Mouse (Mus musculus): ENCODE measurements around the gene Fam222a. TPM values are rescaled to one million over a fixed set of nuclear protein-coding genes. Genes with fewer than 3 reads are reported as not detected.

Gene Fam222a
- polyA plus RNA-seq, 1 experiment: 0.34 TPM

DNA sequence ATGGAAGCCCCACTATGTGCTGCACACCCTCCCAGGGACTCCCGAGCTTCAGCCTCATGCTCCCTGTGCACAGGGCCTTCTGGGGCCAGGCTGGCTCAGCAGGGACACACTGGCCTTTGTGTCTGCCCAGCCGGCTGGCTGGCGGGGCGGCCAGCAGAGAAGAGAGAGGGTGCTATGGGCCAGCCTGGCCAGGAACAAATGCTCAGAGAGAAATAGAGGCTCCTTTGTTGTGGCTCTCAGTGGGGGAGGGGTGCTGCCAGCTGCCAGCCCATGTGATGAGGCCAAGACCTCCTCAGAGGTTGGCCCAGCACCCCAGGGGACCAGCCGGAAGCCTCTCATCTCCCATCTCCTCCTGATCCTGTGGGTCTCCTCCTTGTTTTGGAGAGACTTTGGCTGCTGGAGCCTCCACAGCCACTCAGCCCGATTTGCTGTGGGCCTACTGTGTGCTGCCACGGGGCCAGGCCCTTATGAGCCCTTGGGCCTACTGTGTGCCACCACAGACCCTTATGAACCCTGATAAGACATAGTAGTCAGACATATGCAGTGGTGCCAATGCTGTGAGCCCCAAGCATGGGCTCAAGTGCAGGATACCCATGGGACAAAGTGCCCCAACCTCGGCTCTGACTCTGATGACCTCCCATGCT lies 12.0 kb downstream of the Fam222a start:
- Histone ChIP-seq H3K36me3 (replicated peaks; ENCODE audit: low read length) (no peaks in the 10 kb centered on the region), H3K9me3 (no peaks in the 10 kb centered on the region), H3K4me3 (replicated peaks) (no peak overlapping the region), H3K4me1 (no peaks in the 10 kb centered on the region), H3K27me3 (replicated peaks) (peaks cover 71% of the 10 kb centered on the region)
- TF ChIP-seq FLI1 (IDR thresholded peaks at IDR 0.05; ENCODE audit: low read length): no peak
- TF ChIP-seq GATA1 (IDR thresholded peaks at IDR 0.05; ENCODE audit: borderline replicate concordance, low read length): no peak

DNA sequence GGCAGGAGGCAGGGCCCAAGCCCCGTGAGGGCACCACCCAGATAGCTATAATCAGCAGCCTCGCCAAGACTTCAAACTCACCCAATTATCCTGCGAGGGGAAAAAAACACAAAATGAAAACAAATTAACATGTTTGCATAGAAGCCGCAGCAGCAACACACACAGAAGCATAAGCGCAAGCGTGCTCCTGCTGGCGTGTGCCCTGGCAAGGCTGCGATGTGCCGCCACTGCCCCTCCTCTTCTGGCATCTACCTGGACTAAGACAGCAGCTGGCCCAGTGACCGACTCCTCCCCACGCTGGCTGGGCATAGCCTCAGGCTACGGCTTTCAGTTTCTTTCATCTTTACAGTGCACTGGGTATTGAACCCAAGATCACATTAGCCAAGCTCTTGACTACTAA lies 13.7 kb downstream of the Fam222a start:
- Histone ChIP-seq H3K27me3 (replicated peaks) (peaks cover 73% of the 10 kb centered on the region), H3K9me3 (no peaks in the 10 kb centered on the region), H3K4me3 (replicated peaks) (no peak overlapping the region), H3K36me3 (replicated peaks; ENCODE audit: low read length) (no peaks in the 10 kb centered on the region), H3K4me1 (no peaks in the 10 kb centered on the region)
- TF ChIP-seq FLI1 (IDR thresholded peaks at IDR 0.05; ENCODE audit: low read length): no peak
- TF ChIP-seq GATA1 (IDR thresholded peaks at IDR 0.05; ENCODE audit: borderline replicate concordance, low read length): no peak

DNA sequence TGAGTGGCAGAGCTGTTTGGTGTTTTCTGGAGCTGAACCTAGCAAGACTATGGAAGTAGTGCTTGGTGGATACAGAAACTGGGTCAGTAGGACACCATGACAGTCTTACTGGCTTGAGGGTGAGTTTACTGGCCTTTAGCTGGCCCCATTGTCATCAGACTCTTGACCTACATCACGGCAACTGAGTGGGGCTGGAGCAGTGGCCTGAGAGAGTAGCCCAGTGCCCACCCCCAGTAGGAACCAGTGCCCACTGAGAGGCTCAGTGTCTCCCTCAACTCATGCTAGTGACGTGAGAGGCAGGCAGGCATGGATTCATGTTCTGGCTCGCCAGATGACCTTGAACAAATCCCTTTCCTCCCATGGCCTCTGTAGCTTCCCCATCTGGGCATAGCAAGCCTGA lies 15.2 kb downstream of the Fam222a start:
- peaks cover 4% of the 10 kb centered on the region for H3K4me1 ChIP-seq
- H3K27me3 ChIP-seq (replicated peaks): peaks cover 67% of the 10 kb centered on the region
- no peaks in the 10 kb centered on the region for H3K9me3 ChIP-seq

DNA sequence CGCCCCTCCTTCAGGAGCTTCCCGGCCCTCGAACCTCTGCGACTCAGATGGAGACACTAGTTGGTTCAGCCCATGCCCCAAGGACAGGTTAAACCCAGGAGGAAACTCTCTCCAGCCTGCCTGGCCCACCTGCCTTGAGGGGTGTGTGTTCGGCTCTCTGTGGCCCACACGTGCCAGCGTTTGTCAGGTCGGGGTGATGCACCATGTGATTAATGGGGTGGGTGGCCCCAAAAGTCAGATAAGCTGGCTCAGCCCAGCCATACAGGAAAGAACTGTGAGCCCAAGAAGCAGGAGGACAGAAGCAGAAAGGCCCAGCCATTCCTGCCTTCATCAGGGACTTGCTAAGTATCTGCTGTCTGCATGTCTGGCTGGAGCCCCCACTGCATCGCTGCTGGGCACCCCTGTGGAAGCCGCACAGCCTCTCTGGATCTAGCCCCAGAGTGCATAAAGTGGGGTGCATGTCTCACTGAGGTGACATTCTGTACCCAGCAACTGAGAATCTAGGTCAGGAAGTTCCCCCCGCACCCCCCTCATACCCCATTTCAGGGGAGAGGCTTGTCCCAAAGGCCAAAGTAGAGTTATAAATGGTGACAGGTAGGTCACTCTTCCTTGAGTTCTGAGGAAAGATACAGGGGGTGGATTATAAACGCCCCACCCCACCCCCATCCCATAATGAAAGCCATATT lies 15.8 kb downstream of the Fam222a start:
- H3K27me3 ChIP-seq (replicated peaks): peaks cover 68% of the 10 kb centered on the region
- H3K9me3 ChIP-seq: no peaks in the 10 kb centered on the region
- H3K36me3 ChIP-seq (replicated peaks; ENCODE audit: low read length): no peaks in the 10 kb centered on the region
- no peak overlapping the region for H3K4me3 ChIP-seq (replicated peaks)
- TF ChIP-seq GATA1 (IDR thresholded peaks at IDR 0.05; ENCODE audit: borderline replicate concordance, low read length) (no peak), FLI1 (IDR thresholded peaks at IDR 0.05; ENCODE audit: low read length) (no peak)
- H3K4me1 ChIP-seq: peaks cover 10% of the 10 kb centered on the region

More for the DNA sequence above, 15.2 kb downstream of the Fam222a start:
- Histone ChIP-seq H3K36me3 (replicated peaks; ENCODE audit: low read length) (no peaks in the 10 kb centered on the region), H3K4me3 (replicated peaks) (no peak overlapping the region)
- TF ChIP-seq GATA1 (IDR thresholded peaks at IDR 0.05; ENCODE audit: borderline replicate concordance, low read length) (no peak), FLI1 (IDR thresholded peaks at IDR 0.05; ENCODE audit: low read length) (no peak)

DNA sequence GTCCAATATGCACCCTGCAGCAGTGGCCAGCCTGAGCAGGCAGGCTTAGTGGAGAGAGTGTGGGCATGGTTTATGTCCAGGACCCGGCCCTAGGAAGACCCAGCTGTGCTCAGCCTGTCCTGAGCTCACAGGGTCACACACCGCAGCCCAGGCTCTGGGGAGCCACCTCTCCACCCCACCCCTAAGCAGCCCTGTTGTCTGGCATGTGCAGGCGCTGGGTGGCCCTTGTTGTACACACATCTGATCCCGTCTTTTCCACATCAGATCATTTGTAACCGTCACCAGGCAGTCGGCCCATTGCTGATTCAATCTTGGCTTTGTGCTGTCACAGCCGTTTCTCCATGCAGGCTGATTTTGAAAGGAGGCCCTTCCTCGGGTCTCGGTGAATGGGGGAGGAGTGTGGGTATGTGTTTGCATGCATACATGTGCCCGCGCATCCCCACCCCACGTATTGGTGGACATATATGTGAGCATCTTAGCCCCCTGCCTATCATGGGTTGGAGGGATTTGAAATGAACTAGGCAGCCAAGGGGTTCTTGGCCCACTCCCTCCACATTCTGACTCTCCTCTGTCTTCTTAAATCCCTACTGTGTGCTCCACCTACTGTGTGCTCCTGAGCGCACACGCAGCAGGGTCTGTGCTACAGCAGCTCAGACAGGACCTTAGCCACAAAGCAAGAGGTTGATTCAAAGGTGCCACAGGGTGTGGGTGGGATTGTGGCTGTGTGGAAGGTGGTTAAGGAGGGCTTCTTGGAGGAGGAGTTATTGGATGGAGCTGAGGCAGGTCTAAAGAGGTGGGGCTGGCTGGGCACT lies 16.7 kb downstream of the Fam222a start:
- Histone ChIP-seq H3K4me1 (peaks cover 13% of the 10 kb centered on the region), H3K9me3 (no peaks in the 10 kb centered on the region), H3K36me3 (replicated peaks; ENCODE audit: low read length) (no peaks in the 10 kb centered on the region), H3K4me3 (replicated peaks) (no peak overlapping the region), H3K27me3 (replicated peaks) (peaks cover 63% of the 10 kb centered on the region)
- TF ChIP-seq FLI1 (IDR thresholded peaks at IDR 0.05; ENCODE audit: low read length): no peak
- TF ChIP-seq GATA1 (IDR thresholded peaks at IDR 0.05; ENCODE audit: borderline replicate concordance, low read length): no peak

DNA sequence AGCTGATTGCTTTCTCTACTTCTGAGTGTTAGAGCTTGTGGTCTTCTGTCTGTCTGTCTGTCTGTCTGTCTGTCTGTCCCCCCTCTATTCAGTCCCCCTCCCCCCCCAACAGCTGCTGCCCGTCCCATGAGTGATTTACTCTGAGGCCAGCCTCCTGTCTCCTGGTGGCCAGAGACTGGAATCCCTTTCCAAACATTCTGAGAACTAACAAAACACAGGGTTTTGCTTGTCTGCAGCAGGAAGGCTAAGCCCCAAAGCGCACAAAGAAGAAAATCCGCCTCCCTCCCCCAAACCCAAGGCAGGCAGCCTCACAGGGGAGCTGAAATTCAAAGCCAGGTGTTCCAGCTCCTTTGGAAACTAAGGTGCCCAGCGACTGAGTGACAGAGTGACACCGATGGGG lies 17.9 kb downstream of the Fam222a start:
- H3K9me3 ChIP-seq: no peaks in the 10 kb centered on the region
- peaks cover 57% of the 10 kb centered on the region for H3K27me3 ChIP-seq (replicated peaks)
- no peaks in the 10 kb centered on the region for H3K36me3 ChIP-seq (replicated peaks; ENCODE audit: low read length)
- TF ChIP-seq FLI1 (IDR thresholded peaks at IDR 0.05; ENCODE audit: low read length) (no peak), GATA1 (IDR thresholded peaks at IDR 0.05; ENCODE audit: borderline replicate concordance, low read length) (no peak)
- peaks cover 25% of the 10 kb centered on the region for H3K4me1 ChIP-seq
- no peak overlapping the region for H3K4me3 ChIP-seq (replicated peaks)

DNA sequence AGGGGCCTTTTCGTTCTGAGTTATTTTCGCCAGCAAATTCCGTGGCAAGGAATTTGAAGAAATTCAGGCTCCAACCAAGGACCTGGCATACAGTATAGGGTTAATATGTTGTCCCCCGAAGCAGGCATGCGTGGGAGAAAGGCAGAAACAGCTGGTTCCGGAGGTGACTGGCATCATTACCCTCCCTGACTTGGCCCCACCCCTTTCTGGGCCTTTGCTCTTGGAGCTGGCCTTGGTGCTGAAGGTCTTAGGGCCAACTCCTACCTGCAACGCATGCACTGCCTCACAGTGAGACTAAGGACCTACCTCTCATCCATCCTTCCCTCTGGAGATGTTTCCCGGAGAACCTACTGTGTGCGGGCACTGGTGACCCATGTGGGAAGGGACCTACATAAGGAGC lies 20.1 kb downstream of the Fam222a start:
- Histone ChIP-seq H3K9me3 (no peaks in the 10 kb centered on the region), H3K27me3 (replicated peaks) (peaks cover 46% of the 10 kb centered on the region), H3K4me3 (replicated peaks) (no peak overlapping the region), H3K4me1 (peaks cover 45% of the 10 kb centered on the region), H3K36me3 (replicated peaks; ENCODE audit: low read length) (no peaks in the 10 kb centered on the region)
- TF ChIP-seq FLI1 (IDR thresholded peaks at IDR 0.05; ENCODE audit: low read length): no peak
- no peak for TF ChIP-seq GATA1 (IDR thresholded peaks at IDR 0.05; ENCODE audit: borderline replicate concordance, low read length)

DNA sequence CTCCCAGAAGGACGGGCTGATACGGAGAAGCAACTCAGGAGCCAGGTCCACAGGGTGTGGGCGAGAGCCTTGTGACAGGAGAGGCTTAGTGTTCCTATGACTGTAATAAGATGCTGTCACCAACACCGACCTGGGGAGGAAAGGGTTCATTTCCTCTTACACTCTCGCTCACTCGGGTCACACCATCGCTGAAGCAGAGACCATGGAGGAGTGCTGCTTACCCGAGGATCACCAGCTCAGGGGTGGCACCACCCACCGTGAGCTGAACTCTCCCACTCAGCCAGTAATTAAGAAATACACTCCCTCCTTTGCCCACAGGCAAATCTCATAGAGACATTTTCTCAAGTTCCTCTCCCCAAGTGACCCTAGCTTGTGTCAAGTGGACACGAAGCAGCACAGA lies 20.6 kb downstream of the Fam222a start:
- Histone ChIP-seq H3K9me3 (no peaks in the 10 kb centered on the region), H3K27me3 (replicated peaks) (peaks cover 41% of the 10 kb centered on the region), H3K4me1 (peaks cover 50% of the 10 kb centered on the region), H3K4me3 (replicated peaks) (no peak overlapping the region), H3K36me3 (replicated peaks; ENCODE audit: low read length) (no peaks in the 10 kb centered on the region)
- TF ChIP-seq FLI1 (IDR thresholded peaks at IDR 0.05; ENCODE audit: low read length) (no peak), GATA1 (IDR thresholded peaks at IDR 0.05; ENCODE audit: borderline replicate concordance, low read length) (no peak)

DNA sequence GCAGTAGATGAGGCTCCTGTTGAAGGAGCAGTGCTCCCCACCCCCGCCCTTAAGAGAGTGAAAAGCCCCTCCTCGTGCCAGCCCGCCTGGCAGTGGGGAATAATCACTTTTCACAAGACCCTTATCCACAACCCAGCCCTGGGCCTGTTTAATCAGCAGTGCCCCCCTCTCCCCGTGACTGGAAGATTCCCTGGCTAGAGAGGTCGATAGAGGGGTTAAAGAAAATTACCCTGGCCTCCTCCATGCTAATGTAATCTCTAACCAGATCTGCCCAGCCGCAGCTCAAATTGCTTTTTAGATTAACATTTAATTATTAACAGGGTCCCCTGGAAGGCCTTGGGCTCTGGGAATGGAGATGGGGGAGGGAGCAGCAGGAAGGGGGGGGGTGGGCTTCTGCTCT lies 21.2 kb downstream of the Fam222a start:
- TF ChIP-seq GATA1 (IDR thresholded peaks at IDR 0.05; ENCODE audit: borderline replicate concordance, low read length) (no peak), FLI1 (IDR thresholded peaks at IDR 0.05; ENCODE audit: low read length) (no peak)
- no peaks in the 10 kb centered on the region for H3K36me3 ChIP-seq (replicated peaks; ENCODE audit: low read length)
- no peak overlapping the region for H3K4me3 ChIP-seq (replicated peaks)
- H3K9me3 ChIP-seq: no peaks in the 10 kb centered on the region
- peaks cover 56% of the 10 kb centered on the region for H3K4me1 ChIP-seq
- peaks cover 35% of the 10 kb centered on the region for H3K27me3 ChIP-seq (replicated peaks)

DNA sequence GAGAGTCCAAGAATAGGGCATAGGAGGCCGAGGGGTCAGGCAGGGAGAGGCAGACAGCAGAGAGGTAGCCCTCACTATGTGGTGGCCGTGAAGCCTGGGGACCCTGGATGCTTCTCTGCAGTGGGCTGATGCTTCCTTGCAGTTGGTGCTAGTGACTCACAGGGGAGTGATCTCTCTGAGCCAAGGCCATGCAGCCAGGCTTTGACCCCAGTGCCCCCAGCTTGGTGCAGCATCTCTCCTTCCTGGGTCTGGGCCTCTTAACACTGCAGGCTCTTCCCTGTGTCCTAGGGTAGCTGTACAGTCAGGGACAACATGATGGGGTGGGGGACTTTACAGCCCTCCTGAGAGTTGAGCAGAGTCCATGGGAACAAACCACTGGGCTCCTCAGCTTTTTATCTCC lies 21.6 kb downstream of the Fam222a start:
- TF ChIP-seq FLI1 (IDR thresholded peaks at IDR 0.05; ENCODE audit: low read length): no peak
- no peak for TF ChIP-seq GATA1 (IDR thresholded peaks at IDR 0.05; ENCODE audit: borderline replicate concordance, low read length)
- Histone ChIP-seq H3K9me3 (no peaks in the 10 kb centered on the region), H3K4me3 (replicated peaks) (no peak overlapping the region), H3K27me3 (replicated peaks) (peaks cover 31% of the 10 kb centered on the region), H3K36me3 (replicated peaks; ENCODE audit: low read length) (no peaks in the 10 kb centered on the region), H3K4me1 (peaks cover 60% of the 10 kb centered on the region)

Data from megakaryocyte, embryonic 14.5 days (primary cell).